Mouse (Mus musculus) frontal cortex, postnatal 14 days (tissue): ENCODE data around the gene Ankle1.

Experiments
- DNase-seq, 2 experiments: peaks; one replicate each; pipeline ENCODE4 v3.0.0; 2022; ENCODE audit warnings: low spot score in 2 of 2

The Ankle1 gene

DNA sequence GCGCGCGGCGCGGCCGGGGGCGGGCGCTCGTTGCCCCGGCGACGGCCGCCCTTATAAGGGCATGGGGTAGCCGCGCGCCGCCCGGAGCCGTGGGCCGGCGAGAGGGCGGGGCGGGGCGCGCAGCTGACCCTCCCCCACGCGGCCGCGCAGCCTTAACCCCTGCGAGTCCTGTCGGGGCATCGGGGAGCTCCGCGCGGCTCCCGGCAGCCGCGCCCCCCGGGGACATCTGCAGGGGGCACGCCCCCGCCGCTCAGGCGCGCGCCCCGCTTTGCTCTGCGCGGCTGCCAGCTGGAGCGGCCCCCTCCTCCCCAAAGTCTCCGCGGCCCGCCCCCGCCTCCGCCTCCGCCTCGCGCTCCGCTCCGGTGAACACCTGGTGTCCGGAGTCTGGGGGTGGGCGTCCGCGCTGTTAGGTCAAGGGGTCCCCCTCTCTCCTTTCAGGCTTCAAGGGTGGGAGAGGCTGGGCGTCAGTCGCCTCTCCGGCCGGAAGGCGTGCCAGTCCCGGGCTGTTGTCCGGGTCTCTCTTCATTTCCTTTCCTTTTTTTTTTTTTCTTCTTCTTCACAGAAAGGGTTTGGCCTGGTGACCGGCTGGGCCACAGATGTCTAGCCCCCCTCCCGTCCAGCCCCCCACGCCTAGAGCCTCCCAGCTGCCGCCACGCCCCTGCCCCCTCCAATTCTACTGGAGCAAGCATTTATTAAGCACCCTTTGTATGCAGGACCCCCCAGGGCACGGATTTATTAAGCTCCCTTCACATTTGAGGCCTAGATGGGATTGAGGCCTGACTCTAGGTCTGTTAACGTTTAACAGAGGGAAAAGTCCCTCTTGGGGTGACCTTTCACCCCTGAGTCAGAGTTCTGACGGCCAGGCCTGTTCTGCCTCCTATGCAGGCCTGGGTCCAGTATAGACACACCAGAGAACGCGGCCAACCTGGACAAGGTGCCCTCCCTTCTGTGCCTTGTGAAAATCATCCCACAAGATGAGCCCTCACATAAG is 23.5 kb upstream of the Ankle1 start:
- peak in 1 of 2 experiments; percentile 66 for DNase-seq

DNA sequence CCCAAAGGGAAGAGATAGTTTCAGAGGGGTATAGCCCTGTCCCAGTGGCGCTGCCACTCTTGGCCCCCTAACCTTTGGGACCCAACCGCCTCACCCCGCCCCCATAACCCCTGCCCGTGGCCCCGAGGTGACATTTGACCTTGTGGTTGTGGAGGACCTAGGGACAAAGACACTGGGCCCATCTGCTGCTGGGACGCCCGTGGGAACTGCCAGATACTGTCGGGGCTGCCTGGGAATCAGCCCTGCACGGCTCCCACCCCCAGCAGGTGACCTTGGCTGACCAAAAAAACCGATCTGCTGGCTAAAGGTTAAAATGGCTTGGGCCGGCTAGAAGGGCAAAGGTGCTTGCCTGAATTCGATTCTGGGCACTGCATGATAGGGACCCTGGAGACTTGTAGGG is 22.4 kb upstream of the Ankle1 start:
- DNase-seq, result no peak

DNA sequence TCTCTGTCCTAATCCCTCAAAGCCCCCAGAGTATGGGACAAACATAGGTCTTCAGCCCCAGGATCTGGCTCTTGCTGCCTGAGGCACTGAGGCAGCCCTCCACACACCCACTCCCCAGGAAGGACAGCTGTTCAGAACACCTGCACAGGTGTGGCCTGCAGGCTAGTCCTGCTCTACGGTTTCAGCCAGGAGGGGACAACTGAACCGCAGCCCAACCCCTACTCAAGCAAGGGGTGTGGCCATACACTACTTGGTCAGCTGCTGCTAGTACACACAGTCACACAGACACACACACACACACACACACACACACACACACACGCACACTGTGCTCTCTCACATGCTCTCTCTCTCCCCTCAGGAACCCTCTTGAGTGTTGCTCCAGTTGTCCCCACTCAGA is 21.9 kb upstream of the Ankle1 start:
- DNase-seq, result no peak

DNA sequence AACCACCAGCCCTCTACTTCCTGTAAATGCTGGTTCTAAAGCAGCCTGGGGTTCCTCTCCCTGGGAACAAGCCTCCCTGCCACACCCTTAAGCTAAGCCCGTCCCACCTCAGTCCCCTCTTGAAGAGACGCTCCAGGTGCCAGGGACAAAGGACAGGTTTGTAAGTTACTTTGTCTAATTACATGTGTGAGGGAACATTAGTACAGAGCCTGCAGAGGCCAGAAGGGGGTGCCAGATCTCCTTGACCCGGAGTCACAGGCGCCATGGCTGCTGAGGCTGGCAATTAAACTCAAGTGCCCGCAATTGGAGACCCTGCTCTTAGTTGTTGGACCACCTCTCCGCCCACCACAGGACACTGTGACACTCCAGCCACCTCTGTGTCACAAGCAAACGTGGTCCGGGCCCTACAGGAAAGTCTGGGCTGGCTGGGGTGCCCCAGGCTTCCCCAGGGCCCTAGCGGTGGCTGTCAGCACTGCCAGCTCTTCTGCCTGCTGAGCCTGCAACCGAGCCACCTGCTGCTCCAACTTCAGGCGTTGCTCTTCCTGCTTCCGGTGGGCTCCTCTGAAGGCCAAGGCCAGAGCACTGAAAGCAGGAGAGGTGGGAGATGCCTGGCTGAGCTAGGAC is 20.5 kb upstream of the Ankle1 start:
- DNase-seq, result no peak

DNA sequence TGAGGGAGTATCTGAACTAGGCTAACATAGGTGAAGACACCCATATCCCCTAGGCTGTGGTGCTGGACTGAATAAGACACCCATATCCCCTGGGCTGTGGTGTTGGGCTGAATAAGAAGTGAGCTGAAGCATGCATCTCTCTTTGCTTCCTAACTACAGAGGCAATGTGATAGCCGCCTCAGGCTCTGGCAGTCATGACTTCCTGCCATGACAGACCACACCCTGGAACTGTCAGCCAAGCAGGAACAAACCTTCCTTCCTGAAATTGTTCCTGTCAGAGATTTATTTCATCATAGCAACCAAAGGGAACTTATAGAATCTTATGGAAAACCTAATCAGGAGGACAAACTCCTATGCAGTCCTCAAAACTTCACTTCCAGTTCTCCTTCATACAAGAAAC is 17.5 kb upstream of the Ankle1 start:
- DNase-seq, result no peak

DNA sequence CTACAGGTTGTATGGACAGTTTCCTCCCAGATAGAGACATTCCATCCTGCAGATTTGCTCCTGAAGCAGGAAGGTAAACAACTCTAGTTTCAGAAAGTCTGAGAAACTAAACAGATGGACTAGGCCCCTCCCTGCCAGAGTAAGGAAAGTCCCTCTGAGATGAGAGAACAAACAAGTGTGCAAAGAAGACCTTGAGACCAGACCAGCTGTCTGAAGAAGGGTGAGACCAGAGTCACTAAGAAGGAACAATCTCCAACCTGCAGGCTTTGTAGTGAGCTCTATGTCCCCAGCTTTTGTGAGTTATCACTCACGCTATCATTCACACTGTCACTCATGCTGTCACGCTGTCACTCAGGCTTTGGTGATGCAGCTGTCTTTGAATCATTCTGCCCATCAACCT is 14.1 kb upstream of the Ankle1 start:
- no peak for DNase-seq

DNA sequence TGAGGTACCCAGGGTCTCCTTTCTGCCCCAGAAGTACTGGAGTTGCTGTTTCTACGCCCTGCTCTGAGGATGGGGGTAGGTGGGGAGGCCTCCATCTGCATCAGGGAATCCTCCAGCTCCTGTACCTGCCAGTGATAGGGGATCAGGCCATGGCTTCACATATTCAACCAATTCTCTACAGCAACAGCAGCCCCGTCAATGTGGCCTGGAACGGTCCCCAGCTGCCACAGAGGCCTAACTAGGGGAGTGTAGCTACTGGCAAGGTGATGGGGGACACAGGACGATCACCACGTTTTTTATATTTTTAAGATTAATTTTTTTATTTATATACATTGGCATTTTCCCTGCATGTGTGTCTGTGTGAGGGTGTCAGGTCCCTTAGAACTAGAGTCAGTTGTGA is 13.4 kb upstream of the Ankle1 start:
- DNase-seq, result peak in 1 of 2 experiments; percentile 1

DNA sequence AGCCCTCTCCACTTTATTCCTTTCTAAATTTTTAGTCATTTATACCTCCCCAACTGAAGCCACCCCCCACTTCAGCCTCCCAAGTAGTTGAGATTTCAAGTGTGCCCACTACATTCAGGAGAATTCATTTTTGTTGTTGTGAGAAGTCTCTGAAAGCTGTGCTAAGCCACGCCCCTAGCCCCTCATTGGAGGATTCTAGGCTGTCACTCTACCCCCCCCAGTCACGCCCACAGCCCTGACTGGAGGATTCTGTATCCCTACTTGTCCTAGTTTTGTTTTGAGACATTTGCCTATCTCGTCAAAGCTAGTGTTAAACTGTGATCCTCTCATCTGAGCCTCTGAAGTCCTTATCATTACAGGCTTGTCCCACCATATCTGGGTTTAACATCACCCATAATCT is 12.9 kb upstream of the Ankle1 start:
- DNase-seq, result peak in 1 of 2 experiments; percentile 3

DNA sequence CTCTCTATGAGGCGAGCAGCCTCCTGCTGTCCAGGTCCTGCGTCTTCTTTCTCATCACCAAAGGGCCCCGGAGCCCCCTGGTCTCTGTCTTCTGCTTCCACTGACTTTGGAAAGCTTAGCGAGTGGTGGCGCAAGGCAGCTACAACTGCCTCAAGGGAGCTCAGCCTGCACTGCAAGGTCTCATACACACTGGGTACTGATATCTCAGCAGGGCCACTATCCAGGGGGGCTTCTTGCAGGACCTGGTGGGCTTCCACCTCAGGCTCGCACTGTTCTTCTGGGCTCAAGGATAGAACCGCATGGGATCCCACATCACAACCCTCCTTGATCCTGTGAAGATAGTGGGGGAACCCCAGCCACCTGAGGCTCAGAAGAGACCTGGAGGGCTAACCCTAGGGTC is 11.3 kb upstream of the Ankle1 start:
- DNase-seq, result peak in 1 of 2 experiments; percentile 5

DNA sequence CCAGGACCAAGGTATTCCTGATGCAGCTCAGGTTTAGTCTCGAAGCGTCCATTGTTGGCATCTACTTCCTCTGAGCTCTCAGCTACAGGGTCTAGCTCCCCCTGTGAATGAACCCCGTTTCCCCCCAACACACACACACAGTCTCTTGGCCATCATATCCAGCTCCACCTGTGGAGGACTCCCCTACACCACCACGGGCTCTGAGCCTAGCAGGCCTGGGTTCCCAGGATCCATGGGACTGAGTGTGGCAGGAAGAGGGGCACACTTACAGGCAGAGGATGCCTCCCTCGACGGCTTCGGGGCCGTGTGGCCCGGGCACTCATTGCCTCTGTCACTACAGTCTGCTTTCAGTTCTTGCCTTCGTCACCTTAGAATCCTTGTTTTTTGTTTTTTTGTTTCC is 10.7 kb upstream of the Ankle1 start:
- peak in 1 of 2 experiments; percentile 3 for DNase-seq

DNA sequence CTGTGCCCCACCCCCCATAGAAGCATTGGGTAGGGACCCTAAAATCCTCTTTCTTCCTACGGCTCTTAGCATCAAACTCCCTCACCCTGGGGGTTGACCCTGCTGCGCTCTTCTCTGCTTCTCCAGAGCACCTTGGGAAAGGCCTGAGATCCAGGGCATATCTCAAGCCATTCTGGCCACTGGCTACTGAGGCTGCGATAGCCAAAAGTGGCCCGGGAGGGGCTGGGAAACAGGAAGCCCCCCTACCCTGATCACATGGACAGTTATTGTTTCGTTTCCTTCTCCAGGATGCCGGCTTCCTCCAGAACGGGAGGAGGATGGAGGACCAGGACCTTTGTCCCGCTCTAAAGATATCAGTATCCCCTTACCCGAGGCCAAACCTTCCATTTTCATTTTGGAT is 10.2 kb upstream of the Ankle1 start, which contains the start of gene Ushbp1:
Ushbp1 (minus strand) TSS at position 174 of the 400 bp plus-strand sequence.
- DNase-seq, result no peak

DNA sequence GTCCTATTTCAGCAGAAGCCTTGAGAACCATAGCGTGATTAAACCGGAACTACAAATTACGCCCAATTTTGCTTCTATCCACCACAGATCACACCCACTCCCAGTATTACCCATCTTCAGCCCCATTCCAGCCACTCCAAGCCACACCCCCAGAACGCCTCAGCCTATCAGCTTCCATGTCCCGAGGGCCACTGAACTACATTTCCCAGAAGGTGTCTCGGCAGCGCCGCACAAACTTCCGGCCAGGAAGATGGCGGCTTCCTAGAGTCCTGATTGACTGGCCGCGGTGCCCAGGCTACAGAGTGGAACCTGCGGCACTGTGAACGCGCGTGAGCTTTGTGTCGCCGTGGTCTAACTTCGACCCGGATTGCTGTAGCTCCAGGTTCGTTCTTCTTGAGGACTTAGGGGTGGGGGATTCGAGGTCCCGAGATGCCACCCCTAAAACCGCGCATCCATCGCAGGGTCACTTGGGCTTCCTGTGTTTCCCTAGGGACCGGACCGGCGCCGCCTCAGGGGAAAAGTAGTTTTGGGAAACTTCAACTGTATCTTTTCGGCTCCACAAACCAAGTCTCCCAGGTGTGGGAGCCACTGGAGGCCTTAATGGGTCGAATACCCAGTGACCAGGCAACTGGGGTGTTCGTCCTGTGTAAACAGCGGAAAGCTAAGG is 9.0 kb upstream of the Ankle1 start, which contains the start of gene Babam1:
Babam1 (plus strand) TSS at position 223 of the 667 bp plus-strand sequence.
- peak; percentile 91 for DNase-seq

DNA sequence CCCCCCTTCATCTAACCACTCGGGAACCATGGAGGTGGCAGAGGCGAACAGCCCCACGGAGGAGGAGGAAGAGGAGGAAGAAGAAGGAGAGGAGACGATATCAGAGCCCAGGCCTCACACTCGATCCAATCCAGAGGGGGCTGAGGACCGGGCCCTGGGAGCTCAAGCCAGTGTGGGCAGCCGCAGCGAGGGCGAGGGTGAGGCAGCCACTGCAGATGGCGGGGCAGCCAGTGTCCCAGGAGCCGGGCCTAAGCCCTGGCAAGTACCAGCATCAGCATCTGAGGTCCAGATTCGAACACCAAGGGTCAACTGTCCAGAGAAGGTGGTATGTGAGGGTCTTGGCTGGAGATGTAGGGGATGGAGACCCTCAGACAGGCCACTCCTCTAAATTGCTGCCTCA is 8.1 kb upstream of the Ankle1 start:
- DNase-seq, result no peak

DNA sequence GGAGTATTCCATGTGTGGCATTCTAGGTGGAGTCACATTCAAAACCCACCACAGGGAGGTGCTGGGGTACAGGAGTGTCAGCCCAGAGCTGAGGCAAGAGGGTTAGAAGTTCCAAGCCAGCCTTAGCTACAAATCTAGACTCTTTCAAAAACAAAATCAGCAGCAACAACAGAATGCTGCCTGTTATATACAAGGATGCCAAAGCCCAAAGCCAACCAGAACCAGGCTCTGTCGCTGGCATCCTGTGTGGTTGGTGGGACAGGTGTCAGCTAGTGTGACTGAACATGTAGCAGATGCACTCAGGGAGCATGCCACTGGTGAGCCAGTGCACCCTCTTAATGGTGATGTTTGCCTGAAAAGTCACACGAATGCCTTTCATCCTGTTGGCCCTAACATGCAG is 5.0 kb upstream of the Ankle1 start:
- no peak for DNase-seq

DNA sequence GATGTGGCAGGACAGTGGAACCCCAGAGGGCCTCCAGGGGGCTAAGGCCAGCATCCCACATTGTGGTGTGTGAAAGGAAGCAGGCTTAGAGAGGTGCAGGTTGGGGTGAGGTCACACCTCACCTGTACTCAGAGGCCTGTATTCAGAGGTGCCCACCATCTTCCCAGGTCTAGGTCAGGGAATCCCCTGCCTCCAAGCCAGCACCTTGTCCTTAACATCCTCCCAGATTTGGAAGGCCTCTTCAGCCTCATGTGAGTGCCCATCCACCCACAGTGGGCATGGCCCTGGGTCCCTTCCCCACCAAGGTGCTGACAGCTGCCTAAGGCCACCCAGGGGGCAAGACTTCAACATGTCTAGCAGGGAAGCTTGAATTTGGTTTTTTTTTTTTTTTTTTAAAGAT is 4.4 kb upstream of the Ankle1 start:
- no peak for DNase-seq

DNA sequence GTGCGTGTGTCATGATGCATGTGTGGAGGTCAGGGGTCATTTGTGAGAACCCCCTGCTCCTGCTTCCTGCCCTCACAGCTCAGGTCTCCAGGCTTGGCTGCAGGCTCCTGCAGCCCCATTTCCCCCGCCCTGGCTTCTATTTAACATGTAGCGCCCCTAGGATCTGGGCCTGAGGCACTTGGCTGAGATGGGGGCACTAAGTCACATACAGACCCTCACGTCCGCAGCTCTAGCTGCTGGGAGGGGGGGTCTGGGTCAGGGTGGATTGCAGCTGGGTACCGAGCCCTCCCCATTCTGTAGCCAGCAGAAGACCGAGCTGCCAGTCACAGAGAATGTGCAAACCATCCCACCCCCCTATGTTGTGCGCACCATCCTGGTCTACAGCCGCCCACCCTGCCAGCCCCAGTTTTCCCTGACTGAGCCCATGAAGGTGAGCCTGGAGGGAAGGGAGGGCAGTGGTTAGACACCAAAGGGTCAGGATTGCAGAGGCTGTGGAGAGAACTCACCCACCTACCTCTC is 3.3 kb upstream of the Ankle1 start:
- DNase-seq, result no peak

DNA sequence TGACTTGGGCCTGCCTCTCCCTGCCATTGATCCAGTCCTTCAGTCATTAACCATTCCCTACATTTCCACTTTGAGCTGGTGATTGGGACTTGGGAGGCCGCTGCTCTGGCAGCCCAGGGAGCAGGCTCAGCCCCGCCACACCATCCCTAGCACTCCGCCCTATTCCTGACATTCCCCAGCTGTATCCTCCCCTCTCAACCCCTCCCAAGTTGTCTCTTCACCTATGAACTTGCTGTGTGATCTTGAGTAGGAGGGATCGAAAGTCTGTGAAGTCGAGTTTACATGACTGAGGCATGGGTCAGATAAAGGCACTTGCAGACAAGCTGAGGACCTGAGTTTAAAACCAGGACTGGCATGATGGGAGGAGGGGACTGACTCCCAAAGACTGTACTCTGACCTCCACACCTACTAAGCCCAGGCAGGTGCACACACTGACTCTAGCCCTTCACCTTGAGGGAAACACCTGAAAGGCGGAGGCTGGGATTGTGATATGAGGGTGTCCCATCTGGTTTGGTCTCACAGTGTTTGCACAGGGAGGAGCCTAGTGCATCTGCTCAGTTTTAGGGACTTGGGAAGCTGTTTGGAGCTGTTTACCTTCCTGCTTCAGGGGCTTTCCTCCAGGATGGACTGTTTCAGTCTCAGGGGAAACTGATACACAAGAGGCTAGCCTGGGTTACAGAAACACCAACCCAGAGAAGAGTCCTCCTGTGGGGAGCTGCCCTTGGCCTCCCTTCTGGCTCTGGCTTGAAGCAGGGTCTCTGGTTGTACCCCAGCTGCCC is 2.5 kb upstream of the Ankle1 start:
- DNase-seq, result no peak

DNA sequence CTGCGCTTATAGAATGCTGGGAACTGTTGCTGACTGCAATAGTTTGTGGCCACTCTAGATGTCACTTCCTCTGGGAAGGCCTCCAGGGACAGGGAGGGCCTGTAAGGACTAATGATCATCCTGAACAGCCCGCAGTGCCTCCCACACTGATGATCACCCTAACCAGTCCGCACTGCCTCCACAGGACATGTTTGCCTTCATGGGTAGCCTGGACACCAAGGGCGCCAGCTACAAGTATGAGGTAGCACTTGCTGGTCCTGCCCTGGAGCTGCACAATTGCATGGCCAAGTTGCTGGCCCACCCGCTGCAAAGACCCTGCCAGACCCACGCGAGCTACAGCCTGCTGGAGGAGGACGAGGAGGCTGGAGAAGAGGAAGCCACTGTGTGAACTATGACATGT is 1.8 kb upstream of the Ankle1 start:
- DNase-seq, result no peak

DNA sequence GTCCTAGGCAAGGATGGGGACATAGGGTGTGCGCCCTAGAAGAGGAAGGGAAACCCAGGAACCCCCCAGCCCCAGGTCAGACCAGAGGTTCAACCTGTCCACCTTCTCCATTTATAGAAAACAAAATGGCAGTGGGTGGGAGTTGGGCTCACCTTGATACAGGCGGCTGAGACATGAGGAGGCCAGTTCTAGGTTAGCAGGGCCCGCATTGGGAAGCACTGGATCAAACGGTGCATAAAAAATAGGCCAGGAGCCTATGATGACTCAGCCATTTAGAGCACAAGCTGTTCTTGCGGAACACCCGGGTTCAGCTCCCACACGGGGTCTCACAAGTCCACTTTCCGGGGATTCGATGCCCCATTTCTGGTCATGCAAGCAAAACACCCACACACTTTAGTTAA is 859 bp upstream of the Ankle1 start:
- no peak for DNase-seq

DNA sequence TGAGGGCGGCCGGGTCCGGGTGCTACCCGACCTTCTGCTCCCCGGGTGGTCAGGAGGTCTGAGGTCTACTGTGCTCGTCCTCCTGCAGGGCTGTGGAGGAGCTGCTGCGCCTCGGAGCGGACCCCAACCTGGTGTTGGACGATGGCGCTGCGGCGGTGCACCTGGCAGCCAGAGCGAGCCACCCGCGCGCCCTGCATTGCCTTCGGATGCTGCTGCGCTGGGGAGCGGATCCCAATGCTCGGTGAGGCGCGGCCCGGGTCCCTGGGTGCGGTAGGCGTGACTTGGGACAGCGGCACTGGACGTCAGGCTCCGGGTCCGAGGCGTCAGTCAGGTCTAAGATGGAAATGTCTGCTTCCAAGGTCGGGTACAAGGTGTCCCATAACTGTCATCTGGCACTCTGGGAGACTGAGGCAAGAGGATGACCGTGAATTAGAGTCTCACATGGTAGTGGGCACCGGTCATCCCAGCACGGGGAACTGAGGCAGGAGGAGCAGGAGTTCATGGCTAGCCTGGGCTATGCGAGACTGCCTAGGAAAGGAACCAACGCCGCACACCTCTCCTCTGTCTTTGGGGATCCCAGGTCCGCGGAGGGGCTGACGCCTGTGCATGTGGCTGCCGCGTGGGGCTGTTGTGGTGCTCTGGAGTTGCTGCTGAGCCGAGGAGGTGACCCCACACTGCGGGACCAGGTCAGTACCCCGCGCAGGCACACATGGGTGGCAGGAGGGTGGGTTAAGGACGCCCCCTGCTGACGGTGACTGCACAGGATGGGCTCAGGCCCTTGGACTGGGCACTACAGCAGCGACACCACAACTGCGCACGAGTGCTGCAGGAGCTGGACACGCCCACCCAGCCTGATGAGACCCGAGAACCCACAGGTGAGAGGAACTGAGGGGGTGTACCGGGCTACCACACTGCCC is 547 bp downstream of the Ankle1 start:
- DNase-seq, result no peak
